Mouse (Mus musculus): ENCODE results near the gene Ubqln1. TPM values are rescaled to one million over a fixed set of nuclear protein-coding genes. Genes with fewer than 3 reads are reported as not detected.
"Not testable (repeated sequence)": the region's sequence is repeated elsewhere in the genome, so short reads cannot be mapped to it uniquely, and the experiment has no call there.

The Ubqln1 gene
- total RNA-seq, 2 experiments from 2014 or later = 48.8 to 53.6 TPM

DNA sequence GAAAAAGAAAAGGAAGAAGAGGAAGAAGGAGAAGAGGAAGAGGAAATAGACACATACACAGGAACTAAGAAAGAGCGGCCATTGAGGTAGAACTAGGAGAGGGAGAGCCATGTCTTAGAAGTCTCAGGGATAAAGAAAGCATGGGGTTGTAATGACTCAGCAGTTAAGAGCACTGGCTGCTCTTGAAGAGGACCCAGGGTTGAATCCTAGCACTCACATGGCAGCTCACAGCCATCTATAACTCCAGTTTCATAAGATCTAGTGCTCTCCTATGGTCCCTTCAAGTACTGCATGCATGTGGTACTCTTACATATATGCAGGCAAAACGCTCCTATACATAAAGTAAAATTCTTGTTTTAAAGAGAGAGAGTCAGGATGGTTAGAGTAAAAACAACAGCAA, 59.4 kb downstream of the Ubqln1 start:
- DNase-seq = no peak

DNA sequence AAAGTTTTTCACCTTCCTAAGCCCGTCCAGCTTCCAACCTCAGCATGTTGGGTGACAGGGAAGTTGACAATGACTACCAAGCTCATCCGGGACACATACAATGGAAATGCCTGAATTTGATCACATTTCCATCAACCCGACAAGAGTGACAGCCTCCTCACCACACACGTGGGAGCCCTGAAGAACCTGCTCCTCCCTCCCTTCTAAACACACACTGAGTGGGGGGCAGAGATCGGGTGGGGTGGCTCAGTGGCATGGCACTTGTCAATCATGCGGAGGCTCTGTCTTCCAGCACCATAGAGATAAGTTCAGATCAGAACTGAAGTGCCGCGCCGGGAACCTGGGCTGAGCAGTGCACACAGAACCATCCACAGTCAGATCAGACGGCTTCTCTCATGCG, 65.0 kb downstream of the Ubqln1 start:
- DNase-seq = no peak

DNA sequence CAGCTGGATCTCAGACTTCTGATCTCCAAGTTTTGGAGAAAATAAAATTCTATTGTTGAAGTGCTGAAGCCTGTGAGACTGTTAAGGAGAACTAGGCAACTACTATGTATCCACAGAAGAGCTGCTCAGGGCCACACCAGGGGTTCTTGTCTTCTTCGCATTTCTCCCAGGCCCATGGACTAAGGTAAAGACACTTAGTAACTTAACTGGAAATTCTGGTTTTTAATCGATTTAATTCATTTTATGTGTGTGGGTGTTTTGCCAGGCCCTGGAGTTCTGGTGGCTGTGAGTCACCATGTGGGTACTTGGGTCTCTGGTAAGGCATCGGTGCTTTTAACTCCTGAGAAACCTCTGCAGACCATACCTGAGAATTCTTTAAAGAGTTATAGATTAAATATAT, 65.8 kb downstream of the Ubqln1 start:
- no peak for DNase-seq

DNA sequence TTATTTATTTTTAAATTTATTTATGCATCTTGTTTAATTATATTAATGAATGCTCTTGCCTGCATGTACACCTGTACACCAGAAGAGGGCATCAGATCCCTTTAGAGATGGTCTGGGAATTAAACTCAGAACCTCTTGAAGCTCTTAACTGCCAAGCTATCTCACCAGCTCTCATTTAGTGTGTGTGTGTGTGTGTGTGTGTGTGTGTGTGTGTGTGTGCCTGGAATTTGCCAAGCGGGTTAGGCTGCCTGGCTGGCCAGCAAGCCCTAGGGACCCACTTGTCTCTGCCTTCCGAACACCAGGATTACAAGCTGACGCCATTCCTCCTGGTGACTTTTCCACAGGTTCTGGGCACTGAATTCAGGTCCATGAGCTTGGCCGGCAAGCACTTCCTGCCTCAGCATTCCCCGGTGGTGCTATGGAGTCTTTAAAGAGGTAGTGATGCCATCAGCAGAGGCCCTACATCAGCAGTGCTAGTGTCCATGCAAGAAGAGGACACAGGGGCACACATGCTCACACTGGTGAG, 66.4 kb downstream of the Ubqln1 start:
- DNase-seq = no peak

DNA sequence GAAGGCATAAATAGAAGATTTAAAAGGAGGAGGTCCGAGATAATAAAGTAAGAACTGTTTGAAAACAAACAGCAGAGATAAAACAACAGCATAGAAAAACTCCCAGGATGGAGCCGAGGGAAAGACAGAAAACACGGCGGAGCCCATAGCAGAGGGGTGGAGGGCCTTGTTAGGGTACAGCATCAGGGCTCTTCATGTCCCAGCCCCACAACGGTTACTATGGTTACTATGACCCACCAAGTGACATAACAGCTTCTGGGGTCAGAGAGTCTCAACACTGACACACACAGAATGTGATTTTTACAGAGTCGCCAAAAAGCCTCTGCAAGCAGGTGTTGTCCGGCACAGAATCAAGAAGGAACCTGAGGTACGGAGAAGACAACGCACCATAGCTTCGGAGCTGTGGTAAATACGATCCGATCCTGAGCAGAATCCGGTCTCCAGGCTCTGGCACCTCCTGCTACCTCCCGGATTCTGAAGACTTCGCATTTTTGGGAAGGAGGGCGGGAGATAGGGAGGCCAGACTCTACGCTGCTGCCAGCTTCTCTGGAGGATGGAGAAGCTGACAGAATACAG, 67.1 kb downstream of the Ubqln1 start:
- no peak for DNase-seq

DNA sequence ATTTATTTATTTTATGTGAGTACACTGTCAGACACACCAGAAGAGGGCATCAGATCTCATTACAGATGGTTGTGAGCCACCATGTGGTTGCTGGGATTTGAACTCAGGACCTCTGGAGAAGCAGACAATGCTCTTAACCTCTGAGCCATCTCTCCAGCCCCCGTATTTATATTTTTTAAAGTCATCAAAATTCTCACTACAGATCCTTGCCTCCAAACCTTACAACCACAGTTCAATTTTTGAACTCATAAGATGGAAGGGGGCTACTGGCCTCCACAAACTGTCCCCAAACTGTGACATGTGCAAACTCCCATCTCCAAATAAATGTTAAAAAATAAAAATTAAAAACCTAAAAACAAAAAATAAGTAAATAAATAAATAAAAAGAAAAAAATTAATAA, 67.7 kb downstream of the Ubqln1 start:
- no peak for DNase-seq

DNA sequence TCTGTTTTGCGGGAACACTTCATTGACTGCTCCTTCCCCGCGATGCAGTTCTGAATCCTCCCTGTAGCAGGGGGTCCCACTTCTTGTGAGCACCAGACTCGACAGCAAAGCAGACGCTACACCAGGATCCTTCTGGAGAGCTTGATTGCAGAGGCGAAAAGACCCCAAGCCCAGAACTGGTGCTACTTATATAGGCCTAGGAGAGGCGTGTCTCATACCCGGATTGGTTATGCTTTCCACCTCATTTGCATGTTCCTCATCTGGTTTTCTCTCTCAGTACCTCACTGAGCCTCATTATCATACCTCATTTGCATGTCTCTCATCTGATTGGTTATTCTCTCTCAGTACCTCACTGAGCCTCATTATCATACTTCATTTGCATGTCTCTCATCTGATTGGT, 68.8 kb downstream of the Ubqln1 start:
- DNase-seq = not testable (repeated sequence)

DNA sequence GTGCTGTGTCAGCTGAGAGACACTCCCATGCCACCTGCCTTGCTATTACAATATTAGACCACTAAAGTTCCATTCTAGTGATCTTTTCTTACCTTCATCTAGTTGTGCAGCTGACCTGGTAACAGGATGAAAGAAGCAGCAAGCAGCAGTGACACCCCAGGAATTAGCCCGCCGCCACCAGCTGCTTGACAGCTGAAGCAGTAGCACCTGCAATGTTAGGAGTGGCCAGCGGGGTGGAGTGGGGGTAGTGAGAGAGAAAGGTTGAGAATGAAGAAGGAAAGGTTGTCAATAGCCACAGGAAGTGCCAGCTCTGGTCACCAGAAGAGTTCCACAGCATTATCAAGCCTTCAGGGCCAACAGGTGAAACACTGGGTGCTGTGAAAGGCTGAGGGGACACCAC, 83.8 kb downstream of the Ubqln1 start:
- DNase-seq = no peak

DNA sequence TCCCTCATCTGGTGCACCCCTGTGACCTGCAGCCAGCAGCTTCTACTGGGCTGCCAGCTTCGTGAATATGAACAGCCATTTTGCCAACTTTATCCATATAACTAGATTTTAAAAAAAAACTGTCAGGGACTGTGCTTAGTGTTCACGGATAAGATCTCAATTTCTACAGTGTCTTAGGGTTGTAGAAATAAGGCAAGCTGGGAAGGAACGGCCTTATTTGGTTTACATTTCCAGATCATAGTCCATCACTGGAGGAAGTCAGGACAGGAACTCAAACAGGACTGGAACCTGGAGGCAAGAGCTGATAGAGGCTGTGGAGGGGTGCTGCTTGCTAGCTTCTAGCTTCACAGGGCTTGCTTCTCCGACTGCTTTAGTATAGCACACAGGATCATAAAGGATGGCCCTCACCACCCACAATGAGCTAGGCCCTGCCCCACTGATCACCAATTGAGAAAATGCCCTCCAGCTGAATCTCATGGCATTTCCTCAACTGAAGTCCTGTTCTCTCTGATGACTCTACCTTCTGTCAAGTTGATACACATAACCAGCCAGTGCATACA, 85.7 kb downstream of the Ubqln1 start:
- DNase-seq = no peak

DNA sequence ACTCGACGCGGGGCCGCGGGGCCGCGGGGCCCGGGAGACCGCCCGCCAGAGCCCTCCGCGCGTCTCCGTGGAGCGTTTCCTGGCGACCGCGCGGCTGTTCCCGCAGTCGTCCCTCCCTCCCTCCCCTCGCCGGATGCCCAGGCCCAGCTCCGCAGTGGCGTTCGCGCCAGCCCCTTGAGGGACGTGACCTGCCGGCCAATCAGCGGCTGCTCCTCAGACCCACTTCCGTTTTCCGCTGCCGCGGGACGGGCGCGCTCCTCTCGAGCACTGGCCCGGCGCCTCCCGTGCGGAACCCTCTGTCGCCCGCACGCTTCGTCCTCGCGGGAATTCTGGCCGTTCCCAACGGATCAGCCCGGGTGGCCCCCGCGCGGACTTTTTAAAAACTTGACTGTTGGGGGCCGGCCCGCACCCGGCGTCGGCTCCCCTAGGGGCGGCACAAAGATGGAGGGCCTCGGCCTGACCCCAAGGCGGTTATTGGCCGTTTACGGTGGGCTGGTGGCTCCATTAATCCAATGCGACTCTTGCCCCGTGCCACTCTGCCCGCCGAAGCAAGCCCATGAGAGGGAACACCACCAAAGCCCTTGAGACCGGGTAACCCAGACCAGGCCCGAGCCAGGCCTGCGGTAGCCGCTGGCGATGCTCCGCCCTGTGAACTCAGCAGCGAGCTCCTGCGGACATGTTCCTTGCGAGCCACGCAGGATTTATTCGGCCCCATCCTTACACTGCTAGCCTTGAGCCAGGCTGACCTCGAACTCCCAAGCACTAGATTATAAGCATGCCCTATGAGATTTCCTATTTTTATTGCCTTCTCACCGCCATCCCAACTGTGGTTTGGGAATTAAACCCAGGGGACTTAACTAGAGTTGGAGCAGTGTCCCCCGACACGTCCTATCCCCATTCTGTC, 86.4 kb downstream of the Ubqln1 start:
- peak; percentile 96 for DNase-seq

DNA sequence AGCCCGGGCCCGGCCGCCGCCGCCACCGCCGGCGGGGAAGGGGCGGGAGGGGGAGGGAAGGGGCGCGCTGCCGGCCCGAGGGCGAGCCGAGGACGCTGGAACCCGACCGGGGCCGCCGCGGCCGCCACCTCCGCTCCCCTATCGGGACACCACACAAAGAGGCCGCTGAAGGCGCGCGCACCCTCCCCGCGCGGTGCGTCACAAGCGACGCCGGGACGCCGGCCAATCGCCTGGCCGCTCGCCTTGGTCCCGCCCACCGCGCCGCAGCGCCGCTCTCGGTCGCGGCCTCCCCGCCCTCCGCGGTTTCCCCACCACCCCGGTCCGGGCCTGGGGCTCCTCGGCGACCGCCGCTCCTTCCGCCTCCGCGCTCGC, 87.1 kb downstream of the Ubqln1 start, which contains the start of gene Hnrnpa0:
Gene Hnrnpa0 (minus strand): TSS at position 161 of the 372 bp plus-strand sequence.
- peak; percentile 99 for DNase-seq

DNA sequence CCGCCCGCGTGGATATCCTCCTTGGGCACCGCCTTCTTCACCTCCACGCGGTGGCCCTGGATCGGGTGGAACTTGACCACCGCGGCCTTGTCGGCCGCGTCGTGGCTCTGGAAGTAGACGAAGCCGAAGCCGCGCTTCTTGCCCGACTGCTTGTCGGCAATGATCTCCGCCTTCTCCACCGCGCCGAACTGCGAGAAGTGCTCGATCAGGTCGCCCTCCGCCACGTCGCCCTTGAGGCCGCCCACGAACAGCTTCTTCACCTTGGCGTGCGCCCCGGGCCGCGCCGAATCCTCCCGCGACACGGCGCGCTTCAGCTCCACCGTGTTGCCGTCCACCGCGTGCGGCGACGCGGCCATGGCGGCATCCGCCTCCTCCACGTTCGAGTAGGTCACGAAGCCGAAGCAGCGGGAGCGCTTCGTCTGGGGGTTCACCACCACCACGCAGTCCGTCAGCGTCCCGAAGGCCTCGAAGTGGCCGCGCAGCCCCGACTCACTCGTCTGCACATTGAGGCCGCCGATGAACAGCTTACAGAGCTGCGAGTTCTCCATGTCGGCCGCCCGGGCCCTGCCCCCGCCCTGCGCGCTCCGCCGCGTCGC, 87.6 kb downstream of the Ubqln1 start:
- DNase-seq = peak; percentile 65

DNA sequence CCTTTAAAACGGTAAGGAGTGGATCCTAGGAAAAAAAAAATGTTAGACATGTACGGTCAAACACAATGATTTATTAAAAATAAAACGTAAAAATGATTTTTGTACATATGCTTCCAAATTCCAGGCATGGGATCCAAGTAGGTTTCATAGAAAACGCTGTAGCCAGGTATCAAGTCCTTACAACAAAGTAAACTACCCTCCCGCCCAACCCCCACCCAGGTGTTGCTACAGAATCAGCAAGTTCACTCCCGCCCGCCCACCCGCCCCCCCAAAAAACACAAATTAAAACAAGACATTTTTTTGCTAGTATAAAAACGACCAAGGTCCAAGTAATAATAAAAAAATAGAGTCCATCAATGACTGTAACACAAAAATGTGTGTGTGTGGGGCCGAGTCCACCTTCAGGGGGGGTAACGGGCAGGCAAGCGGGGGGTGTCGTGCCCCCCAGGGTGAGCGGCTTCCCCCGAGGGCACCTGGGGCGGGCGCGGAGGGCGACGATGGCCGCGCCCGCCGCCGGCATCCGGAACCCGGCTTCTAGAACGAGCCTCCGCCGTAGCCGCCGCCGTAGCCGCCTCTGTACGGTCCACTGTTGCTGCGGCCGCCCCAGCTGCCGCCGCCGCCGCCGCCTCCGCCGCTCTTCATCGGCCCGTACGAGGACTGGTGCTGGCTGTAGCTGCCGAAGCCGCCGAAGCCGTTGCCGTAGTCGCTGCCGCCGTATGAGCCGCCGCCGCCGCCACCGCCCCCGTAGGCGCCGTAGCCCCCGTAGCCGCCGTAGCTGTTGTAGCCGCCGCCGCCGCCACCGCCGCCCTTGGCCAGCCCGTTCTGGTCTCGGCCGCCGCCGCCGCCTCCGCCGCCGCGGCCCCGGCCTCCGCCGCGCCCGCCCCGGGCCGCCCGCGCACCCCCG, 88.3 kb downstream of the Ubqln1 start:
- peak; percentile 15 for DNase-seq

Other genes with a start within 250 kb of the Ubqln1 start
- gene Klhl3, start 102.1 kb downstream of the Ubqln1 start, total RNA-seq (2021) = 1 to 10 TPM; 1.4 TPM
- 10 to 100 TPM; 90.3 to 91.7 TPM for gene Hnrnpa0, start 87.1 kb downstream of the Ubqln1 start, total RNA-seq (2021)
- 1 to 10 TPM; 9.6 to 9.7 TPM for gene Idnk, start 58.0 kb downstream of the Ubqln1 start, total RNA-seq (2021)
- gene Gkap1, start 60.0 kb upstream of the Ubqln1 start, total RNA-seq (2021) = 10 to 100 TPM; 24.9 to 26.7 TPM
- under 1 TPM; 0.33 to 0.34 TPM for gene Kif27, start 143.5 kb upstream of the Ubqln1 start, total RNA-seq (2021)
- gene 2210016F16Rik, start 169.6 kb upstream of the Ubqln1 start, total RNA-seq (2021) = 10 to 100 TPM; 11.5 to 11.9 TPM
- gene Rmi1, start 186.6 kb upstream of the Ubqln1 start, total RNA-seq (2021) = 1 to 10 TPM; 6.5 to 7.8 TPM
- 100 to 1,000 TPM; 504 to 564 TPM for gene Hnrnpk, start 187.7 kb upstream of the Ubqln1 start, total RNA-seq (2021)